Mouse (Mus musculus) forebrain, embryonic 15.5 days (tissue): Measurements from ENCODE around the gene Eif3c. TPM values are rescaled to one million over a fixed set of nuclear protein-coding genes. Genes with fewer than 3 reads are reported as not detected.

Experiments used
- ATAC-seq: fragments of 200-750 bp; cut with Nextera tagmentation; replicated peaks from 2 replicates; pipeline ENCODE4 v1.8.0; 2017; ENCODE audit warnings: mild to moderate bottlenecking, moderate TSS enrichment, moderate library complexity
- H3K27ac ChIP-seq: fragments of 300-500 bp; sonication (generic); replicated peaks from 2 replicates; pipeline ENCODE4 v1.5.1; 2015; ENCODE audit warnings: mild to moderate bottlenecking, inconsistent platforms
- H3K27me3 ChIP-seq: fragments of 300-500 bp; sonication (generic); 2 replicates; pipeline ENCODE4 v1.6.1; 2015; ENCODE audit warnings: inconsistent platforms
- H3K36me3 ChIP-seq: fragments of 300-500 bp; sonication (generic); 2 replicates; pipeline ENCODE4 v1.6.1; 2015; ENCODE audit warnings: mild to moderate bottlenecking, inconsistent platforms
- H3K4me1 ChIP-seq: fragments of 300-500 bp; sonication (generic); 2 replicates; pipeline ENCODE4 v1.6.1; 2015; ENCODE audit warnings: inconsistent platforms
- H3K4me2 ChIP-seq: fragments of 300-500 bp; sonication (generic); replicated peaks from 2 replicates; pipeline ENCODE4 v1.6.1; 2015; ENCODE audit warnings: mild to moderate bottlenecking, inconsistent platforms
- H3K4me3 ChIP-seq: fragments of 300-500 bp; sonication (generic); 2 replicates; pipeline ENCODE4 v1.5.1; 2015; ENCODE audit warnings: mild to moderate bottlenecking, inconsistent platforms
- H3K9ac ChIP-seq: fragments of 300-500 bp; sonication (generic); replicated peaks from 2 replicates; pipeline ENCODE4 v1.6.1; 2015; ENCODE audit warnings: mild to moderate bottlenecking, inconsistent platforms
- H3K9me3 ChIP-seq: fragments of 300-500 bp; sonication (generic); 2 replicates; pipeline ENCODE4 v1.6.1; 2016; ENCODE audit warnings: inconsistent platforms
- WGBS: fragments of 180-500 bp; shearing (Covaris S2); methylation state at CpG from one replicate; pipeline ENCODE4 v1.1.7; 2015; ENCODE audit warnings: mixed read lengths; 5-methylcytosine and 5-hydroxymethylcytosine counted together
- polyA plus RNA-seq: library from polyadenylated mRNA; unstranded; fragments of >200 nt; fragmentation: Nextera tagmentation; extraction: Ambion mirVana; gene quantifications from 2 replicates; pipeline ENCODE4 v1.2.1, GENCODE M21; 2015

Gene Eif3c
- polyA plus RNA-seq, 1 experiment from 2014 or later: 196 TPM

GRCm38 (mm10) chr7:126545631-126546030 lies 20.6 kb downstream of the Eif3c start:
- 88% methylated on average over 2 of the region's 2 CpGs for WGBS
- peaks cover 58% of the 10 kb centered on the region for H3K36me3 ChIP-seq
- no peaks in the 10 kb centered on the region for H3K4me1 ChIP-seq
- H3K27me3 ChIP-seq: no peaks in the 10 kb centered on the region
- H3K4me2 ChIP-seq: no peak overlapping the region
- no peaks in the 10 kb centered on the region for H3K9me3 ChIP-seq
- no peak for ATAC-seq
- no peak overlapping the region for H3K27ac ChIP-seq
- H3K9ac ChIP-seq: no peak overlapping the region
- no peak overlapping the region for H3K4me3 ChIP-seq

GRCm38 (mm10) chr7:126541661-126542060 lies 24.6 kb downstream of the Eif3c start:
- no peak overlapping the region for H3K27ac ChIP-seq
- H3K4me2 ChIP-seq: no peak overlapping the region
- no peak overlapping the region for H3K9ac ChIP-seq
- H3K27me3 ChIP-seq: peaks cover 6% of the 10 kb centered on the region
- no peak overlapping the region for H3K4me3 ChIP-seq
- WGBS: 84% methylated on average over 1 of the region's 1 CpGs
- H3K36me3 ChIP-seq: peaks cover 19% of the 10 kb centered on the region
- H3K9me3 ChIP-seq: no peaks in the 10 kb centered on the region
- no peak for ATAC-seq
- no peaks in the 10 kb centered on the region for H3K4me1 ChIP-seq

GRCm38 (mm10) chr7:126537820-126538585 lies 28.2 kb downstream of the Eif3c start:
- H3K27ac ChIP-seq: no peak overlapping the region

GRCm38 (mm10) chr7:126536466-126536865 lies 29.7 kb downstream of the Eif3c start:
- Histone ChIP-seq H3K36me3 (no peaks in the 10 kb centered on the region), H3K27me3 (peaks cover 8% of the 10 kb centered on the region), H3K4me1 (peaks cover 11% of the 10 kb centered on the region), H3K9me3 (no peaks in the 10 kb centered on the region), H3K27ac (no peak overlapping the region), H3K4me3 (peak overlapping the region; percentile 42), H3K9ac (no peak overlapping the region; the same call in 1 of the 2 replicates), H3K4me2 (peak overlapping the region; percentile 82)
- WGBS: 46% methylated on average over 9 of the region's 9 CpGs
- no peak for ATAC-seq

More at GRCm38 (mm10) chr7:126537820-126538585, 28.2 kb downstream of the Eif3c start:
- H3K27me3 ChIP-seq: peaks cover 8% of the 10 kb centered on the region
- no peak overlapping the region for H3K4me3 ChIP-seq
- peaks cover 11% of the 10 kb centered on the region for H3K4me1 ChIP-seq
- ATAC-seq: no peak
- no peaks in the 10 kb centered on the region for H3K36me3 ChIP-seq
- WGBS: 63% methylated on average over 5 of the region's 5 CpGs
- no peak overlapping the region for H3K4me2 ChIP-seq
- no peak overlapping the region for H3K9ac ChIP-seq
- H3K9me3 ChIP-seq: no peaks in the 10 kb centered on the region

- Histone ChIP-seq H3K27me3 (peaks cover 8% of the 10 kb centered on the region), H3K27ac (no peak overlapping the region), H3K9ac (peak overlapping the region; percentile 59), H3K4me3 (peak overlapping the region; percentile 42), H3K4me2 (peak overlapping the region; percentile 82), H3K4me1 (peaks cover 11% of the 10 kb centered on the region), H3K36me3 (no peaks in the 10 kb centered on the region), H3K9me3 (no peaks in the 10 kb centered on the region)
- WGBS: 2% methylated on average over 28 of the region's 28 CpGs
- ATAC-seq: no peak
Measured at GRCm38 (mm10) chr7:126535766-126536165, 30.4 kb downstream of the Eif3c start.

GRCm38 (mm10) chr7:126533434-126533833 lies 32.8 kb downstream of the Eif3c start:
- peaks cover 8% of the 10 kb centered on the region for H3K27me3 ChIP-seq
- H3K27ac ChIP-seq: no peak overlapping the region
- H3K4me3 ChIP-seq: no peak overlapping the region
- H3K4me1 ChIP-seq: peaks cover 11% of the 10 kb centered on the region
- no peak overlapping the region for H3K4me2 ChIP-seq
- no peak overlapping the region for H3K9ac ChIP-seq
- WGBS: 82% methylated on average over 1 of the region's 1 CpGs
- no peak for ATAC-seq
- H3K36me3 ChIP-seq: no peaks in the 10 kb centered on the region
- H3K9me3 ChIP-seq: no peaks in the 10 kb centered on the region

- H3K36me3 ChIP-seq: no peaks in the 10 kb centered on the region
- H3K4me1 ChIP-seq: peaks cover 5% of the 10 kb centered on the region
- peak overlapping the region; percentile 43 for H3K9ac ChIP-seq
- WGBS: 0% methylated on average over 1 of the region's 1 CpGs
- H3K27ac ChIP-seq: peak overlapping the region; percentile 86
- no peak overlapping the region for H3K4me3 ChIP-seq
- peak overlapping the region; percentile 24; the same call in 1 of the 2 replicates for H3K4me2 ChIP-seq
- H3K27me3 ChIP-seq: no peaks in the 10 kb centered on the region
- H3K9me3 ChIP-seq: no peaks in the 10 kb centered on the region
- ATAC-seq: peak; percentile 69
Measured at GRCm38 (mm10) chr7:126528166-126528577, 38.0 kb downstream of the Eif3c start.

- no peak overlapping the region for H3K9ac ChIP-seq
- H3K4me3 ChIP-seq: no peak overlapping the region
- H3K9me3 ChIP-seq: no peaks in the 10 kb centered on the region
- 81% methylated on average over 3 of the region's 3 CpGs for WGBS
- no peaks in the 10 kb centered on the region for H3K27me3 ChIP-seq
- H3K4me2 ChIP-seq: no peak overlapping the region
- no peak overlapping the region for H3K27ac ChIP-seq
- no peak for ATAC-seq
- no peaks in the 10 kb centered on the region for H3K36me3 ChIP-seq
- peaks cover 5% of the 10 kb centered on the region for H3K4me1 ChIP-seq
Measured at GRCm38 (mm10) chr7:126523316-126523715, 42.9 kb downstream of the Eif3c start.

GRCm38 (mm10) chr7:126519513-126519912 lies 46.7 kb downstream of the Eif3c start:
- Histone ChIP-seq H3K36me3 (no peaks in the 10 kb centered on the region), H3K9me3 (no peaks in the 10 kb centered on the region), H3K4me3 (no peak overlapping the region), H3K9ac (no peak overlapping the region), H3K4me1 (no peaks in the 10 kb centered on the region), H3K4me2 (no peak overlapping the region), H3K27me3 (no peaks in the 10 kb centered on the region), H3K27ac (no peak overlapping the region)
- ATAC-seq: no peak
- WGBS: 72% methylated on average over 2 of the region's 2 CpGs

GRCm38 (mm10) chr7:126518261-126518941 lies 47.8 kb downstream of the Eif3c start:
- WGBS: 83% methylated on average over 5 of the region's 5 CpGs
- ATAC-seq: no peak
- H3K36me3 ChIP-seq: no peaks in the 10 kb centered on the region
- H3K27ac ChIP-seq: no peak overlapping the region
- H3K27me3 ChIP-seq: no peaks in the 10 kb centered on the region
- H3K9ac ChIP-seq: no peak overlapping the region
- no peak overlapping the region for H3K4me3 ChIP-seq
- H3K9me3 ChIP-seq: no peaks in the 10 kb centered on the region
- no peaks in the 10 kb centered on the region for H3K4me1 ChIP-seq
- H3K4me2 ChIP-seq: no peak overlapping the region

GRCm38 (mm10) chr7:126511287-126511686 lies 54.9 kb downstream of the Eif3c start:
- Histone ChIP-seq H3K4me1 (no peaks in the 10 kb centered on the region), H3K4me2 (no peak overlapping the region), H3K9ac (no peak overlapping the region), H3K27me3 (no peaks in the 10 kb centered on the region), H3K36me3 (no peaks in the 10 kb centered on the region), H3K27ac (no peak overlapping the region), H3K9me3 (no peaks in the 10 kb centered on the region), H3K4me3 (no peak overlapping the region)
- ATAC-seq: no peak
- WGBS: 91% methylated on average over 3 of the region's 3 CpGs

GRCm38 (mm10) chr7:126507126-126507778 lies 59.0 kb downstream of the Eif3c start:
- Histone ChIP-seq H3K9ac (no peak overlapping the region), H3K9me3 (no peaks in the 10 kb centered on the region), H3K4me1 (peaks cover 6% of the 10 kb centered on the region), H3K4me3 (no peak overlapping the region), H3K27ac (no peak overlapping the region), H3K36me3 (no peaks in the 10 kb centered on the region), H3K27me3 (no peaks in the 10 kb centered on the region), H3K4me2 (no peak overlapping the region)
- ATAC-seq: no peak
- 91% methylated on average over 8 of the region's 8 CpGs for WGBS
